Mouse (Mus musculus) embryonic fibroblast, embryonic 13.5 days (primary cell): ENCODE data around the gene Galnt10.

Source experiments
- CTCF ChIP-seq: IDR thresholded peaks from 2 replicates; pipeline ENCODE4 v1.5.1; 2011; ENCODE audit warnings: mild to moderate bottlenecking, control low read depth, low read length, moderate library complexity, borderline replicate concordance; ENCODE audit not compliant: insufficient read depth
- POLR2A ChIP-seq: IDR thresholded peaks from 2 replicates; pipeline ENCODE4 v1.6.1; 2011; ENCODE audit warnings: low read depth, mild to moderate bottlenecking, control low read depth, low read length, moderate library complexity

DNA sequence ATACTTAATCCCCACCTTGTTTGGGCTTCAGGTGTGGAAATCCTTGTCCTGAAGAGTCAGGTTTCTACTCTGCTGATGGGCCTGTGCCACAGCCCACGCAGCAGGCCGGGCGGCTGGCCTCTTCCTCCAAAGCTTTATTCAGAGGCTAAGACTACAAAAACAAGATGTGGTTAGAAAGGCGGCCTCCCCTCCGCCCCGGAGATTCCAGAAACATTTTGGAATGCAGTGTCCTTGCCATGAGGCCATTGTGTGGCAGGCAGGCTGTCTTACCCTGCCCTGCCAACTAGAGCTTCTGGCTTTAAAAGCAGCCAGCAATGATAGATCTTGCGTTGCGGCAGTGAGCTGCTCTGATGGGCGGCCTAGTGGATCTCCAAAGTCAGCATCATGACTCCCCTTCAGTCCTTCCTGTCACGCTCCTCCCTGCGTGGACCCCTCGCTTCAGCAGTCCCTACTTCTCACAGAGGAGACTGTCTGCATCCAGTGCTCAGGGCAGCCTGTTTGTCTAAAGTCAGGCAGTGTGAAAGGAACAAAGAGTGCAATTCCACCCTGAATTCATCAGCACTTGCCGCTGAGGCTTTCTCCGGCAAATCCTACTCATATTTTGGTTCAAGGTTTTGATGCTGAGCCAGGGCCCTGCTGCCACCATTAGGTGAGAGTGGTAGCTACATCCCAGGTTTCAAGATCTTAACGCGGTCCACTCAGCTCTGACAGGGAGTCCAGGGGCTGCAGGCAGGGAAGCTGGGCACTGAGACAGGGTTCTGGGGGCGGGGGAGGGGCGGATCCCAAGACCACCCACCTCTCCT is 141.6 kb downstream of the Galnt10 start:
- TF ChIP-seq POLR2A, result no peak
- TF ChIP-seq CTCF, result no peak
